Mouse (Mus musculus): Measurements from ENCODE around the gene 1700037H04Rik. TPM values are rescaled to one million over a fixed set of nuclear protein-coding genes. Genes with fewer than 3 reads are reported as not detected.

The 1700037H04Rik gene
- polyA plus RNA-seq, 1 experiment from 2014 or later = 99.3 TPM

GRCm38 (mm10) chr2:131190344-131191004 is 30.6 kb upstream of the 1700037H04Rik start:
- no peak overlapping the region for H3K4me3 ChIP-seq
- WGBS = 7% methylated on average over 10 of the region's 10 CpGs
- no peaks in the 10 kb centered on the region for H3K27me3 ChIP-seq
- peak overlapping the region; percentile 41 for H3K4me2 ChIP-seq
- H3K36me3 ChIP-seq (ENCODE audit: poor library complexity, severe bottlenecking) = peaks cover 41% of the 10 kb centered on the region
- no peaks in the 10 kb centered on the region for H3K9me3 ChIP-seq (replicated peaks)
- H3K9ac ChIP-seq = peak overlapping the region; percentile 40
- H3K27ac ChIP-seq = peak overlapping the region; percentile 81
- H3K4me1 ChIP-seq = peaks cover 53% of the 10 kb centered on the region
- ATAC-seq = peak; percentile 60

GRCm38 (mm10) chr2:131189521-131190309 is 29.8 kb upstream of the 1700037H04Rik start:
- H3K4me3 ChIP-seq = no peak overlapping the region
- no peak overlapping the region for H3K9ac ChIP-seq
- H3K4me1 ChIP-seq = peaks cover 53% of the 10 kb centered on the region
- ATAC-seq = no peak
- peaks cover 36% of the 10 kb centered on the region for H3K36me3 ChIP-seq (ENCODE audit: poor library complexity, severe bottlenecking)
- H3K27me3 ChIP-seq = no peaks in the 10 kb centered on the region
- H3K4me2 ChIP-seq = peak overlapping the region; percentile 41
- WGBS = 41% methylated on average over 5 of the region's 5 CpGs
- H3K27ac ChIP-seq = peak overlapping the region; percentile 81
- H3K9me3 ChIP-seq (replicated peaks) = no peaks in the 10 kb centered on the region

DNA sequence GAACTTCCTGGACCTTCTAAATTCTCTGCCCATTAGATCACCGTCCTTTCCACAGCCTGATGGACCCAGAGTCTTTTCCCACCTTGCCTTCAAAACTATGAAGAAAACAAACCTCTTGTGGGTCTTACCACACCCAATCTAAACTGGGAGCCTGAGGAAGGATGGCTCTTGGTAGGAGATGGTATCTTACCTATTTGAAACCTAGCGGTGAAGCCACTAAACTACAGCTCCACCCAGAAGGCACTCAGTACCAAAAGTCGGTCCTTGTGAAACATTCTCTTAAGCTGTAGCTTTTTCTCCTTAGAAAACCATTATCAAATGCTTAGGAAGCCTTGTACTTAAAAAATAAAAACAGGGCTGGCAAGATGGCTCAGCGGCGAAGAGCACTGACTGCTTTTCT is 28.4 kb upstream of the 1700037H04Rik start:
- Histone ChIP-seq H3K9me3 (replicated peaks) (no peaks in the 10 kb centered on the region), H3K9ac (no peak overlapping the region), H3K4me2 (peak overlapping the region; percentile 62), H3K4me1 (peaks cover 53% of the 10 kb centered on the region), H3K27me3 (no peaks in the 10 kb centered on the region), H3K27ac (no peak overlapping the region), H3K4me3 (no peak overlapping the region), H3K36me3 (ENCODE audit: poor library complexity, severe bottlenecking) (peaks cover 22% of the 10 kb centered on the region)
- ATAC-seq = no peak
- 97% methylated on average over 5 of the region's 5 CpGs for WGBS

DNA sequence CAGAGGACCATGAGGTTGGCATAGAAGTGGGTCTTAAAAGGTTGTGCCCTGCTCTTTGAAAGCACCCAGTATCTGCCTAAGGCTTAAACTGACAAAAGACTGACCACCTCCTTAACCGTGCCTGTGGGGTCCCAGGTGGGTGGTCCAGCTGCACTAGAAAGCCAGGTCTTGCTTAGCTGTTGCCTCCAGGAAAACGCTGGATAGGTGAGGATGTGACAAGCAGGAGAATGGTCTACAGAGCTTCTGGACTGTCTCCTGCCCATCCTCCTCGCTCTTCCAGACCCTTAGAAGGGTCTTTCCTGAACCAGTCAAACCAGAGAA is 27.7 kb upstream of the 1700037H04Rik start:
- peak overlapping the region; percentile 44; the same call in 1 of the 2 replicates for H3K27ac ChIP-seq
- H3K4me1 ChIP-seq = peaks cover 53% of the 10 kb centered on the region
- no peak for ATAC-seq

GRCm38 (mm10) chr2:131186771-131187601 is 27.1 kb upstream of the 1700037H04Rik start, which contains the start of the genes Cdc25b and Spef1:
TSS of gene Cdc25b (plus strand) at chr2:131186949.
TSS of gene Spef1 (minus strand) at chr2:131187282.
- Histone ChIP-seq H3K4me2 (peak within 1 kb of the TSS; percentile 62), H3K27me3 (no peaks in the 10 kb centered on the region), H3K36me3 (ENCODE audit: poor library complexity, severe bottlenecking) (peaks cover 11% of the 10 kb centered on the region), H3K9me3 (replicated peaks) (no peaks in the 10 kb centered on the region), H3K4me3 (peak within 1 kb of the TSS; percentile 56), H3K27ac (peak within 1 kb of the TSS; percentile 44), H3K4me1 (peaks cover 53% of the 10 kb centered on the region), H3K9ac (peak within 1 kb of the TSS; percentile 72)
- 1% methylated on average over 43 of the region's 43 CpGs for WGBS
- peak; percentile 86 for ATAC-seq

More for the DNA sequence above, 27.7 kb upstream of the 1700037H04Rik start:
- WGBS = 29% methylated on average over 3 of the region's 3 CpGs
- no peaks in the 10 kb centered on the region for H3K9me3 ChIP-seq (replicated peaks)
- H3K9ac ChIP-seq = peak overlapping the region; percentile 72
- no peaks in the 10 kb centered on the region for H3K27me3 ChIP-seq
- H3K36me3 ChIP-seq (ENCODE audit: poor library complexity, severe bottlenecking) = peaks cover 14% of the 10 kb centered on the region
- peak overlapping the region; percentile 62 for H3K4me2 ChIP-seq
- peak overlapping the region; percentile 56 for H3K4me3 ChIP-seq

DNA sequence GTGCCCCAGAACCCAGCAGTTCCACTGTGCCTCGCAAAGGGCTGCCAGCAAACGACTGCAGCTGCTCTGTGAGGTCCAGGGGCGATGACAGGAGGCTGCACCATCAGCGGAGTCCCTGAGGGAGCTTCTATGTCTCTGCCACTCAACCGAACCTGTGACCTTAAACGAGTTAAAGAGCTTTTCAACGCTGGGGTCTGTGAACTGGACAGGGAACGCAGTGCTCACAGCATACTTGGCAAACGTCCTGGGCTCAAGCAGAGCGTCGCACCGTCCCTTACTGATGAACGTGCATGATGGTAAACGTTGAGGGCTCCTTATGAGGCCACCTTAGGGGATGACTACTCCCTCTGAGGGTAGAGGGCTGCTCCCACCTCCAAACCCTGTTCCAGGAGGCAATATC is 26.5 kb upstream of the 1700037H04Rik start:
- H3K9me3 ChIP-seq (replicated peaks) = no peaks in the 10 kb centered on the region
- H3K4me3 ChIP-seq = peak overlapping the region; percentile 56
- 3% methylated on average over 14 of the region's 14 CpGs for WGBS
- H3K4me1 ChIP-seq = peaks cover 47% of the 10 kb centered on the region
- H3K4me2 ChIP-seq = peak overlapping the region; percentile 62
- H3K27ac ChIP-seq = peak overlapping the region; percentile 44
- no peaks in the 10 kb centered on the region for H3K27me3 ChIP-seq
- ATAC-seq = peak; percentile 6
- H3K9ac ChIP-seq = peak overlapping the region; percentile 72
- peaks cover 5% of the 10 kb centered on the region; the same call in 1 of the 2 replicates for H3K36me3 ChIP-seq (ENCODE audit: poor library complexity, severe bottlenecking)

DNA sequence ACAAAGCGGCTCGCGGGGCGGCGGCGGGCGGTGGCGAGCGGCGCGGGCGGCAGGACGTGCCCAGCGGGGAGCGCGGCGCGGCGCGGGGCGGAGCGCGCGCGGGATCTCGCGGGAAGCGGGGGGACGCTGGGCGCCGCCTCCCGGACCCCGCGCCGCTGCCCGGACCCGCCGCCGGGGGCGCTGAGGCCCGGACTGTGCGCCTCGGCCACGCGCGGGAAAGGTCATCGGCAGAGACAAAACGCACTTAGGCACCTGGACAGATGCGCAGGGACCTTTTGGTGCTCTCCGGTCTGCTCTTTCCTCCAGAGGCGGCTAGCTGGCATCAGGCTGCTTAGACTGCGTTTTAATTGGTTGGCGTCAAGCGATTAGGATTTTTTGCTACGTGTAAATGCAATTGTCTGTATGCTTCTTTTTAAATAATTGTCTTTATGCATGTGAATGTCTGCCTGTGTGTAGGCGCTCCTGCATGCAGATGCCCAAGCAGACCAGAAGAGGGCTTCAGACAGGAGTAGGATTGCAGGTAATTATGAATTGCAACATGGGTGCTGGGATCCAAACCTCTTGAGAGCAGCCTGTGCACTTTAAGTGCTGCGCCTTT is 20.2 kb upstream of the 1700037H04Rik start, which contains the start of gene Cenpb:
Cenpb (minus strand) TSS at position 78 of the 598 bp plus-strand sequence.
- Histone ChIP-seq H3K9ac (peak within 1 kb of the TSS; percentile 98), H3K4me1 (peaks cover 39% of the 10 kb centered on the region), H3K4me3 (peak within 1 kb of the TSS; percentile 91), H3K36me3 (ENCODE audit: poor library complexity, severe bottlenecking) (peaks cover 15% of the 10 kb centered on the region; the same call in 1 of the 2 replicates), H3K9me3 (replicated peaks) (no peaks in the 10 kb centered on the region), H3K27me3 (no peaks in the 10 kb centered on the region), H3K27ac (peak within 1 kb of the TSS; percentile 91), H3K4me2 (peak within 1 kb of the TSS; percentile 95)
- peak; percentile 81 for ATAC-seq
- 2% methylated on average over 45 of the region's 57 CpGs for WGBS

GRCm38 (mm10) chr2:131179246-131179886 is 19.5 kb upstream of the 1700037H04Rik start:
- Histone ChIP-seq H3K4me3 (peak overlapping the region; percentile 91), H3K27me3 (no peaks in the 10 kb centered on the region), H3K4me1 (peaks cover 44% of the 10 kb centered on the region), H3K9me3 (replicated peaks) (no peaks in the 10 kb centered on the region), H3K36me3 (ENCODE audit: poor library complexity, severe bottlenecking) (peaks cover 15% of the 10 kb centered on the region; the same call in 1 of the 2 replicates), H3K4me2 (peak overlapping the region; percentile 95), H3K9ac (peak overlapping the region; percentile 98), H3K27ac (peak overlapping the region; percentile 91)
- WGBS = under 1% methylated on average over 57 of the region's 67 CpGs
- peak; percentile 56 for ATAC-seq

DNA sequence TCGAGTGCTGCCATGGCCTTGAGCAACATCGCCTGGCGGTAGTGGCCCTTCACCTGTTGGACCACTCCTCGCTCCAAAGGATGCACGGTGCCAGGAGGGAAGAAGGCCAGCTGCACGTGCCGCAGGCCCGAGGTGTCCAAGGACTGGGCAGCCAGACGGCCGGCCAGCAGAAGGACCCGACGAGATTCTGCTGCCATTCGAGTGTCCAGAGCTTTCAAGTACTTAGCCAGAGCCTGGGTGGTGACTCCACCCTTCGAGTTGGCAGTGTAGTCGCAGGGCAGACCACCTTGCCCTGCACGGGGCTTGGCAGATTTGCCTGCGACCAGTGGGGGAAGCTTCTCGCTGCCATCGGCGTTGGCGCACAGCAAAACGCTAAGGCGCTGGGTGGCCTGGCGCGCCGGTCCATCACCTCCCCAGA is 19.0 kb upstream of the 1700037H04Rik start:
- Histone ChIP-seq H3K4me1 (peaks cover 50% of the 10 kb centered on the region), H3K4me3 (peak overlapping the region; percentile 91), H3K9ac (peak overlapping the region; percentile 98), H3K36me3 (ENCODE audit: poor library complexity, severe bottlenecking) (peaks cover 15% of the 10 kb centered on the region; the same call in 1 of the 2 replicates), H3K9me3 (replicated peaks) (no peaks in the 10 kb centered on the region), H3K27ac (peak overlapping the region; percentile 91; the same call in 1 of the 2 replicates), H3K4me2 (peak overlapping the region; percentile 95), H3K27me3 (no peaks in the 10 kb centered on the region)
- no peak; the same call in 1 of the 2 replicates for ATAC-seq
- 19% methylated on average over 26 of the region's 26 CpGs for WGBS

GRCm38 (mm10) chr2:131177932-131178331 is 18.1 kb upstream of the 1700037H04Rik start:
- H3K36me3 ChIP-seq (ENCODE audit: poor library complexity, severe bottlenecking) = peaks cover 15% of the 10 kb centered on the region; the same call in 1 of the 2 replicates
- peaks cover 55% of the 10 kb centered on the region for H3K4me1 ChIP-seq
- no peaks in the 10 kb centered on the region for H3K9me3 ChIP-seq (replicated peaks)
- ATAC-seq = no peak
- peak overlapping the region; percentile 98 for H3K9ac ChIP-seq
- peak overlapping the region; percentile 91 for H3K4me3 ChIP-seq
- peaks cover 7% of the 10 kb centered on the region for H3K27me3 ChIP-seq
- WGBS = 86% methylated on average over 9 of the region's 9 CpGs
- no peak overlapping the region for H3K27ac ChIP-seq
- peak overlapping the region; percentile 95 for H3K4me2 ChIP-seq

DNA sequence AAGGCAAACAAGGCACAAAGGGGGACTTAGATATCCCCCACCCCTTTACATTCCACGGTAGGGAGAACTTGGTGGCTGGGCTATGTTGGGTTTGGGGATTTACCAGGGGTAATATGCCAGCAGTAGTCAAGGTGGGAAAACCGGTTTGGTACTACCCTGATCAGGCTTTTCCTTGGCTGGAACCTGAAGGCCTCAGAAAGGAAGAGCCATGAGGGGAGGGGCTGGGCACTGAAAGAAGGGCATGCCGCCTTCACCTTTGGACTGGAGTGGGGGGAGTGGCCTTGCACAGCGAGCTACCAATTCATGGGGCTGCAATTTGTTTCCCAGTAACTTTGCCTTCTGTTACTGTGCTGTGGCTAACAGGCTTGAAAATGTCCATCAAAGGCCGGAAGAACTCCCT is 16.6 kb upstream of the 1700037H04Rik start:
- Histone ChIP-seq H3K9me3 (replicated peaks) (no peaks in the 10 kb centered on the region), H3K4me1 (peaks cover 55% of the 10 kb centered on the region), H3K36me3 (ENCODE audit: poor library complexity, severe bottlenecking) (peaks cover 22% of the 10 kb centered on the region), H3K27ac (no peak overlapping the region), H3K4me3 (no peak overlapping the region), H3K9ac (0 out of 2 replicates have a peak overlapping the region, but pooled peaks have one; percentile 2), H3K27me3 (peaks cover 22% of the 10 kb centered on the region), H3K4me2 (peak overlapping the region; percentile 95)
- no peak for ATAC-seq
- WGBS = 71% methylated on average over 5 of the region's 5 CpGs
